Mouse (Mus musculus) embryonic facial prominence, embryonic 11.5 days (tissue): ENCODE measurements around the gene Gpr153. TPM values are rescaled to one million over a fixed set of nuclear protein-coding genes. Genes with fewer than 3 reads are reported as not detected.
"Not testable (repeated sequence)": the region's sequence is repeated elsewhere in the genome, so short reads cannot be mapped to it uniquely, and the experiment has no call there.

Source experiments
- ATAC-seq: fragments of 200-750 bp; cut with Nextera tagmentation; replicated peaks from 2 replicates; pipeline ENCODE4 v1.8.0; 2017; ENCODE audit warnings: low read depth; ENCODE audit not compliant: insufficient number of reproducible peaks, low FRiP score, low TSS enrichment
- DNase-seq: peaks from one replicate; pipeline ENCODE4 v3.0.0-alpha.2; 2015; ENCODE audit warnings: low spot score
- H3K27ac ChIP-seq: fragments of 300-500 bp; sonication (generic); replicated peaks from 2 replicates; pipeline ENCODE4 v1.5.1; 2014; ENCODE audit warnings: mild to moderate bottlenecking, low read depth, low read length, control low read depth
- H3K27me3 ChIP-seq: fragments of 300-500 bp; sonication (generic); 2 replicates; pipeline ENCODE4 v1.6.1; 2014; ENCODE audit warnings: mild to moderate bottlenecking, low read length, moderate library complexity, mixed read lengths; ENCODE audit not compliant: control insufficient read depth, insufficient read depth
- H3K36me3 ChIP-seq: fragments of 300-500 bp; sonication (generic); replicated peaks from 2 replicates; pipeline ENCODE4 v1.6.1; 2014; ENCODE audit warnings: low read depth, mild to moderate bottlenecking, low read length, moderate library complexity, mixed read lengths; ENCODE audit not compliant: control insufficient read depth, insufficient read depth
- H3K4me1 ChIP-seq: fragments of 300-500 bp; sonication (generic); 2 replicates; pipeline ENCODE4 v1.6.1; 2014; ENCODE audit warnings: low read length, mixed read lengths; ENCODE audit not compliant: control insufficient read depth, insufficient read depth
- H3K4me2 ChIP-seq: fragments of 300-500 bp; sonication (generic); 2 replicates; pipeline ENCODE4 v1.6.1; 2014; ENCODE audit warnings: low read depth, mild to moderate bottlenecking, control low read depth, low read length, moderate library complexity
- H3K4me3 ChIP-seq: fragments of 300-500 bp; sonication (generic); 2 replicates; pipeline ENCODE4 v1.5.1; 2014; ENCODE audit warnings: low read depth, low read length, control low read depth
- H3K9ac ChIP-seq: fragments of 300-500 bp; sonication (generic); replicated peaks from 2 replicates; pipeline ENCODE4 v1.6.1; 2014; ENCODE audit warnings: mild to moderate bottlenecking, control low read depth, low read length
- H3K9me3 ChIP-seq: fragments of 300-500 bp; sonication (generic); replicated peaks from 2 replicates; pipeline ENCODE4 v1.6.1; 2016; ENCODE audit warnings: mild to moderate bottlenecking, low read length, inconsistent platforms, mixed read lengths; ENCODE audit not compliant: control insufficient read depth
- WGBS: fragments of 180-500 bp; shearing (Covaris S2); extraction: QIAGEN DNeasy Blood & Tissue Kit; methylation state at CpG from one replicate; pipeline ENCODE4 v1.1.7; 2014; 5-methylcytosine and 5-hydroxymethylcytosine counted together
- polyA plus RNA-seq: library from polyadenylated mRNA; unstranded; fragments of >200 nt; fragmentation: Nextera tagmentation; extraction: Ambion mirVana; gene quantifications from 2 replicates; pipeline ENCODE4 v1.2.1, GENCODE M21; 2014

Gpr153 gene
- 4.3 and 5.9 TPM in 2 replicates for polyA plus RNA-seq

DNA sequence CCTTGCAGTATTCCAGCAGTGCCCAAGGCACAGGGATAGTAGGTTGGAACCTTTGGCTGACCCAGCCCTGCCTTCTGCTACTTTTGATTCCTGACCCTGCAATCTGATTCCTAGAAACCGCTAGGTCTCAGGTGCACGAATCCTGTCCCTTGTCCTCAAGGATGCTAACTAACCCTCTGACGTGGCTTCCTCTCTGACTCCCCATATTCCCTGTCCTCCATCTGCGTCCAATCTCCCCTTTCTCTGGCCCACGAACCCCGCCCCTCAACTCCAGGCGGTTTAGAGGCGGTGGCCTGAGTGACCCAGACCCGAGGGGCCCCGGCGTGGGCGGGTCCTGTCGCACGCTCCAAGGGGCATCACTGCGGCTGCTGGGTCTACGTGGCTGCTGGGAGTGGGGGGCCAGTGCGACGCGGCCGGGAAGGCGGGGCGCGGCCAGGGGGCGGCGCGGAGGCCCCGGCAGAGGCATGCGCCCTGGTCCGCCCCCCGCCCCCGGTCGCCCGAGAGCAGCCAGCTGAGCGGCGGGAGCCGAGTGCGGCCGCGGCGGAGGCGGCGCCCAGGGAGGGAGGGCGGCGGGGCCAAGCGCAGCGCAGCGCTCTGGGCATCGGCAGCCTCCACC, at the start of gene Gpr153:
TSS of gene Gpr153 (plus strand) at position 612 of the 616 bp plus-strand sequence.
- peak within 1 kb of the TSS; percentile 99 for H3K4me2 ChIP-seq
- peak within 1 kb of the TSS; percentile 35 for H3K27ac ChIP-seq
- H3K9me3 ChIP-seq = no peaks in the 10 kb centered on the region
- DNase-seq (peak; percentile 63), ATAC-seq (peak; percentile 40)
- no peaks in the 10 kb centered on the region for H3K36me3 ChIP-seq
- under 1% methylated on average over 38 of the region's 48 CpGs for WGBS
- H3K27me3 ChIP-seq = peaks cover 11% of the 10 kb centered on the region
- peaks cover 13% of the 10 kb centered on the region for H3K4me1 ChIP-seq
- peak within 1 kb of the TSS; percentile 76 for H3K9ac ChIP-seq
- H3K4me3 ChIP-seq = peak within 1 kb of the TSS; percentile 58

DNA sequence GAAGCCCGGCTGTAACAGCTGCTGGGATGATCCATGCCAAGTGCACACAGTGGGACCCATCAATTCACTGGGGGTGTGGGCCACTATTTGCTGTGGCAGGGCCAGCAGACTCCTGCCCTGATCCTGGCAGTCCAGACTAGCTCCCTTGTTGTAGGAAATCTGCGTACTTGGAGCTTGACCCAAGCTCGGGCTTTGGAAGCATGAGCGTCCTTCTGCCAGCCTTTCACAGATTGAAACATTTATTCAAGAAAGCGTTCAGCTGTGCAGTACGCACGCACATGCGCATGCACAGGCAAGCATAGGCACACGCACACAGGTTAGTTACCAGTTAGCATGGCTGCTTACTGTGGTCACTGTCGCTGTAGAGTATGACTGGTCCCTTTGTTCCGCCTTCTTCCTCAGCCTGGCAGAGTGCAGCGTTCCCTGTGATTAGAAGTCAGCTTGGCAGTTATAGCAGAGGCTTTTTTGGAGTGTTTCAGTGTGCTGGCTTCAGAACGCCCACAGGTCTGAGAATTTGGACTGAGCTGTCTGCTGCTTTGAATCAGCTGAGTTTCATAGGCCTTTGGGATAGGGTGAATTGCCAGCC, 47.0 kb upstream of the Gpr153 start:
- Histone ChIP-seq H3K9me3 (no peaks in the 10 kb centered on the region), H3K27me3 (no peaks in the 10 kb centered on the region), H3K4me3 (no peak overlapping the region), H3K27ac (no peak overlapping the region), H3K9ac (no peak overlapping the region), H3K4me2 (no peak overlapping the region), H3K36me3 (no peaks in the 10 kb centered on the region), H3K4me1 (no peaks in the 10 kb centered on the region)
- WGBS = 70% methylated on average over 13 of the region's 13 CpGs
- no peak for ATAC-seq
- DNase-seq = no peak

DNA sequence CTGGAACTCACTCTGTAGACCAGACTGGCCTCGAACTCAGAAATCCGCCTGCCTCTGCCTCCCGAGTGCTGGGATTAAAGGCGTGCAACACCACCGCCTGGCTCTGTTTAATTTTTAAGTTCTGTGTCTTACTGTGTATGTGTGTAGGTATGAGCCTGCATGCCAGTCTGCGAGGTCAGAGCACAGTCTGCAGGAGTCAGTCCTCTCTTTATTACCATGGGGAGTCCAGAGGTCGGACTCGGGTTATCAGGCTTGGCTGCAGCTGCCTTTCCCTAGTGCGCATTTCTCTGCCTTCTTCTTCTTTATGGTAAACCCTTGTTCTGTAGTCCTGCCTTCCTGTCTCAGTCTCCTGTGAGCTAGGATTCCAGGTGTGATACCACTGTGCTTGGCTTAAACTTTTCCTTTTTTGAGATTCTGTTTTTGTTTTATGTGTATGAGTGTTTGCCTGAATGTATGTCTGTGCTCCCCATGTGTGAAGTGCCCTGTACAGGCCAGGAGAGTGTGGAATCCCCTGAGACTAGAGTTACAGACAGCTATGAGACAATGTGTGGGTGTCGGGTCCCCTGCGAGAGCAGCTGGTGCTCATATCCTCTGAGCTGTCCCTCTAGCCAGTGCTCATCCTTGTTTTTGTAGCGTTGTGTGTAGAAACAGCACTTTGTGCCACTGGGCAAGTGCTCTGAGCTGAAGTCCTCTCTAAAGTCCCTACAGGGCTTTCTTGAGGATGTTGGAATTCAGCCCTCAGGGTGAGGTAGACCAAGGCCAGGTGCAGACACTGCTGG, 46.1 kb upstream of the Gpr153 start:
- no peaks in the 10 kb centered on the region for H3K9me3 ChIP-seq
- no peaks in the 10 kb centered on the region for H3K27me3 ChIP-seq
- no peak overlapping the region for H3K9ac ChIP-seq
- WGBS = 80% methylated on average over 12 of the region's 12 CpGs
- no peak overlapping the region for H3K4me2 ChIP-seq
- H3K36me3 ChIP-seq = no peaks in the 10 kb centered on the region
- H3K27ac ChIP-seq = no peak overlapping the region
- H3K4me1 ChIP-seq = no peaks in the 10 kb centered on the region
- no peak for DNase-seq
- no peak for ATAC-seq
- H3K4me3 ChIP-seq = no peak overlapping the region

DNA sequence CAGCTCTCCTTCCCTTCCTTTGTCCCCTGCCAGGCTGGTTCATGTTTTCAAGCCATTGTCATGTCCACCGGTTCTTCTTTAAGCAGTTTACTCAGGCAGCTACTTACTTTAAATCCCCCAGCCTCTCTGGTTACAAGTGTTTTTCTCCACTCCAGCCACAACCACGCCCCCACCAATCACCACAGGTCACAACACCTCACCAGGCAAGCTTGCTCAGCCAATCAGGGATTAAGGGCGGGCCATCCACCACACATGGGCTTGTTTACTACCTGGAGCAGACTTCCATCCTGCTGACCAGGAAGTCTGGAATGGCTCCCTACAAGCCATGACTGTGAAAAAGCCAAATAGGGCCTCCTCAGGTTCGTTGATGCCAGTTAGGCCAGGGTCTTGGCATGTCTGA, 43.7 kb upstream of the Gpr153 start:
- not testable (repeated sequence) for H3K36me3 ChIP-seq, H3K4me3 ChIP-seq, H3K27ac ChIP-seq, H3K9ac ChIP-seq, H3K27me3 ChIP-seq, ATAC-seq, H3K9me3 ChIP-seq, H3K4me1 ChIP-seq, H3K4me2 ChIP-seq
- 42% methylated on average over 4 of the region's 4 CpGs for WGBS
- DNase-seq = peak; percentile 21

DNA sequence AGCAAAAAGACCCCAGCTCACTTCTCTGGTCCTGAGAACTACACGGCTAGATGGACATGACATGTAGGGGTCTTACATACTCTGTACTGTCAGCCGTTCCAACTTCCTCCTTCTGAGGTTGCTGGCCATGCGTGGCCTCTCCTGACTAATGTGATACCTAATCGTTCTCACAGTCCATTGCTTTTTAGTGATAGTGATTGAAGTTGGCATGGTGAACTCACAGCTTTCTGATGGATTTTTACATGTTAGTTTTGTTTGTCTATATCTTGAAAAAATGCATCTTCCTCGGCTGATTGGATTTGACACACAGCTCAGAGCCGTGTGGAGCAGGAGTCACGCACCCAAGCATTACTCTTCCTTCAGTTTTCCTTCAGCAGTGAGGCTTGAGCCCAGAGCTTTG, 42.7 kb upstream of the Gpr153 start:
- WGBS = 88% methylated on average over 7 of the region's 7 CpGs
- Histone ChIP-seq H3K27me3 (no peaks in the 10 kb centered on the region), H3K4me1 (no peaks in the 10 kb centered on the region)

DNA sequence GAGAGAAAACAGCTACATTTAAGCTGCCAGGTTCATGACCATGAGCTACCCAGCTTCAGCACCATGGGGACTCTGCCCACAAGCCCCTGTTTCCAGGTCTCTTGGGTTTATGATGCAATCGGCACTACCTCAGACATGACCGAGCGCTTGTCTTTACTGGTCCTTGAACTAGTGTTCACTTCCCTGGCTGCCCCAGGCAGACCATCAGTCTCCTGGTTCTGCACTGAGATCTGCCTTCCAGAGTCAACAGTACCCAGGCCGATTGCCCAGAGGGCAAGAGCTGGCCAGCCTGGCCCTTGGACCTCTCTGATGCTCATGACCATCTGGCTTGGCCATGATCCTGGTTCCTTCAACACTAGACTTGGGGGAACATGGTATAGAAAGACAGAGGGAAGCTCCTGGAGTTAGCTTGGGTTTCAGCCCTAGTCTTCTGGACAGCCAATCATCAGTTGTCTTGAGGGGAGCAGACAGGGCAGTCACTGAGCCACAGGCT, 41.6 kb upstream of the Gpr153 start:
- no peak for DNase-seq
- Histone ChIP-seq H3K4me2 (no peak overlapping the region), H3K36me3 (no peaks in the 10 kb centered on the region), H3K4me1 (no peaks in the 10 kb centered on the region), H3K27me3 (no peaks in the 10 kb centered on the region), H3K27ac (no peak overlapping the region), H3K9ac (no peak overlapping the region), H3K4me3 (no peak overlapping the region), H3K9me3 (no peaks in the 10 kb centered on the region)
- ATAC-seq = no peak
- 93% methylated on average over 4 of the region's 4 CpGs for WGBS

More for the DNA sequence above, 42.7 kb upstream of the Gpr153 start:
- Histone ChIP-seq H3K9ac (no peak overlapping the region), H3K36me3 (no peaks in the 10 kb centered on the region), H3K4me3 (no peak overlapping the region), H3K27ac (no peak overlapping the region), H3K4me2 (no peak overlapping the region), H3K9me3 (no peaks in the 10 kb centered on the region)
- ATAC-seq (no peak), DNase-seq (no peak)

DNA sequence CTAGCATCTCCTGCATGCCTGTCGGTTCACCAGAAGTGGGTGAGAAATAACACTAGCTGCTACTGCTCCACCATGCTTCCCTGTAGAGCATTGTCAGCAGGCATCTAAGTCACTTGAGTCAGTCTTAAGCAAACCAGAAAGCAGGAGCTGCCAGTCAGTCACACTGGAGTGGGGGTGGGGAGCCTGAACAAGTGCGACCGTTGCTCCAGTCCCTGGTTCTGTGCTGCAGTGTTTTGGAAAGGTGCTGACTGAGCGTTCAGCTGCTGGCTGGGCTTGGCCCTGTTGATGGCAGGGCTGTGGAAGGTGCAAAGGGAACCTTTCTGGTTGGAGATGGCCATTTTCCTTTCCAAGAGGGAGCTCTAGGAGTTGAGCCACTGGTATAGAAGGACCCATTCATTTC, 34.1 kb upstream of the Gpr153 start:
- DNase-seq (no peak), ATAC-seq (no peak)
- H3K27ac ChIP-seq = no peak overlapping the region
- 68% methylated on average over 4 of the region's 4 CpGs for WGBS
- H3K9ac ChIP-seq = no peak overlapping the region
- H3K4me3 ChIP-seq = no peak overlapping the region
- no peak overlapping the region for H3K4me2 ChIP-seq
- H3K27me3 ChIP-seq = no peaks in the 10 kb centered on the region; the same call in 1 of the 2 replicates
- no peaks in the 10 kb centered on the region for H3K36me3 ChIP-seq
- no peaks in the 10 kb centered on the region for H3K9me3 ChIP-seq
- no peaks in the 10 kb centered on the region for H3K4me1 ChIP-seq
